Mouse (Mus musculus) frontal cortex, postnatal 36 days (tissue): ENCODE measurements around the gene Ccdc148.

ENCODE experiments used
- DNase-seq, 2 experiments: peaks; one replicate each; pipeline ENCODE4 v3.0.0; 2022; ENCODE audit warnings: low spot score in 2 of 2

The Ccdc148 gene

DNA sequence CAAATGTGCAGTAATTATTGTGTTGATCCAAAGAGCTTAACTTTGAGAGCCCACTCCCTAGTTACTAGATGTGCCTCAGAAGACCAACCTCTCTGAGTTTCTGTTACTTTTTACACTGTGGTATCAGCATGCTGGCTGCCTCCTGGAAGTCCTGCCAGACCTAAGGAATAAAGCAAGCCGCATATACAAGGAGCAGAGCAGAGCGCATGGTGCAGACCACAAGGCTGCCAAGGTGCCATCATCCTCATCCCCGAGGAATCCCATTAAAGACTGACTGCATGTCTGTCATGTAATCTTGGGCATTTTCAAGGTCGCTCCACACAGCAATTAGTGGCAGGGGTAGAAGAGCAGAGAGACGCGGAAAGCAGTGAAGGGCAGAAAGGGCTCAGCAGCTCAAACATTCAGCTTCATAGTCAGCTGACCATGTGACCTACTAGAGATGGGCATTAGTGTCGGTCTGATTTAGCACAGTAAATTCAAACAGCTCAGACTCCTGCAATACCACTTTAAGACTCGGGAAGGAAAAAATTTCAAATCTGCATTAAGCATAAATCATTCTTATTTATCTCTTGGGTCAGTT is 110.1 kb downstream of the Ccdc148 start:
- DNase-seq = no peak

GRCm38 (mm10) chr2:59049686-59050085 is 110.8 kb downstream of the Ccdc148 start:
- no peak for DNase-seq

DNA sequence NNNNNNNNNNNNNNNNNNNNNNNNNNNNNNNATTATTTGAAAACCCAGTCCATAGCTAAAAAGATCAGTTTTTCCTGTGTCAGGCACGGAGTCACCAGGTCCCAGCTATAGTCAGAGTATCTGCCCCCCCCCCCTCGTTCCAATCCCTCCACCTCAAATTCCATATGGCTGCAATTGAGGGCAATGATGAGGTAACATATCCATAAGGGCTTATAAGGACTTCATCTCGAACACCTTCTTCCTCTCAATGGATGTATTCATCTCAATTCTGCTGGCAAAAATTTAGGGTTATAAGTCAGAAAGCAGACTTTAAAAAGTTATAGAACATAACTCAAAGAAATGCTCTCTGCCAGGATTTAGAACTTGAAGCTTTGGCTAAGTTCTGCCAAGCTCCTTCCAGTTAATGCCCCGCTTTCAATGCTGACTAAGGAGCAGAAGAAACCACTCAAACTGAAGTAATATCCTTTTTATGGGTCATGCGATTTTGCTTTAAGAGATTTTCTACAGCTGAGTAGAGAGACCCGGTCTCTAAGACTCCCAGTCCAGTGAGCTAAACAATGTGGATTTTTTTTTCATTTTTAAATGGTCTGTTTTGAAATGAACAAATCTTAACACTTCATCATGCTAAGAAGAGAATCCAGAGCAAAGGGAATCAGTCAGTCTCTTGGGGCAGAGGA is 111.6 kb downstream of the Ccdc148 start:
- DNase-seq = no peak

- no peak for DNase-seq
These were observed 117.0 kb downstream of the Ccdc148 start for GRCm38 (mm10) chr2:59043313-59044032.

GRCm38 (mm10) chr2:59042616-59043015 is 117.9 kb downstream of the Ccdc148 start:
- no peak for DNase-seq

DNA sequence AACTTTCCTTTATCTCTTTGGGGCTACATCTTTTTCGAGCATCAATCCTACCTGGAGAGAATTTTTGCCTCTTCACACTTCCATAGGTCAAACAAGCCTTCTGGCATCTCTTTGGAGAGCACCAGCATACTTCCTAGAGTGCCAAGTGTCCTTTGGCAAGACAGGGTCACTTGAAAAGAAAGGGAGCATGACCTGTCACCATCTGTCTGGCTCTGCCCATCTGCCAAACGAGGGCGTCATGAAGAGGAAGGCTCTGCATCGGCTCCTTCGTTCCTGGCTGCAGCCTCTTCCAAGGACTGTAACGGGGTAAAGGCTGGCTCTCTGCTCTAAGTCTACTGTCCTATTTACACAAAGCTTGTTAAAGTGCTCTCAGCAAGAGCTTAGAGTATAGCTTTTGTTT is 124.0 kb downstream of the Ccdc148 start:
- DNase-seq = no peak

DNA sequence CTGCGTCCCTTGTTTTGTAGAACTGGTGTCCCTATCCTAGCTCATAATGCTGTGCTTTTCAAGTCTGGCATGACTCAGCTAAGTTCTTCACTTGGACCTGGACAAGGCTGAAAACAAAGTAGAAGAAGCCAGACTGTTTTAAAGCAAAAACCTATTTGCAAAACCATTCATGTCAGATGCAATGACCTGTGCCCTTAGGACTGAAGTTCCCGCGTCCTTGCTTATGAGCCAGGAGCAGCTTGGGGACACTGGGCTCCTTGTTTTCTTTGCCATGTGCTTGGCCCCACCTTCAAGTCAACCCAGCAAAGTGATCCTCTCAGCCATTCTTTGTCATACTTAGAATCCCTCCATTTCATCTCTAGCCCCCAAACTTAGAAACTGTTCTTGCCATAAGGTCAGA is 125.3 kb downstream of the Ccdc148 start:
- DNase-seq = no peak

- DNase-seq = no peak
These were observed 126.2 kb downstream of the Ccdc148 start for GRCm38 (mm10) chr2:59034281-59034680.

GRCm38 (mm10) chr2:59024558-59024957 is 135.9 kb downstream of the Ccdc148 start:
- no peak for DNase-seq

DNA sequence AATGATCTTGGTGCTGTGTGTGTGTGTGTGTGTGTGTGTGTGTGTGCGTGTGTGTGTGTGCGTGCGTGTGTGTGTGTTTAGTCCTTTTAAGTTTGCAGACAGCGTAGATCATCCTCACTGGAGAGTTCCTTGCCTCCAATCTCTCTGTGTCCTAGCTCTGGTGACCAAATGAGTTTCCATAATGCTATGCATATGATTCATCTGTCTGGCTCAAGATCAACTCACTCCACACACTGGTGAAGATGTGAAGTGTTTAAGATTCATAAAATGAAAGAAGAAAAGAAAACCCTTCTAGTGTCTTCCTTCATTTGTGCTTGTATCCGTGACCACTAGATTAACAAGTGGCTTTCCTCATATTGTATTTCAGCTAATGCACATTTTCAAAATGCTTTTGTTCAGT is 153.1 kb downstream of the Ccdc148 start:
- DNase-seq = peak in 1 of 2 experiments; percentile 6

- no peak for DNase-seq
These were observed 153.7 kb downstream of the Ccdc148 start for GRCm38 (mm10) chr2:59006567-59007340.

DNA sequence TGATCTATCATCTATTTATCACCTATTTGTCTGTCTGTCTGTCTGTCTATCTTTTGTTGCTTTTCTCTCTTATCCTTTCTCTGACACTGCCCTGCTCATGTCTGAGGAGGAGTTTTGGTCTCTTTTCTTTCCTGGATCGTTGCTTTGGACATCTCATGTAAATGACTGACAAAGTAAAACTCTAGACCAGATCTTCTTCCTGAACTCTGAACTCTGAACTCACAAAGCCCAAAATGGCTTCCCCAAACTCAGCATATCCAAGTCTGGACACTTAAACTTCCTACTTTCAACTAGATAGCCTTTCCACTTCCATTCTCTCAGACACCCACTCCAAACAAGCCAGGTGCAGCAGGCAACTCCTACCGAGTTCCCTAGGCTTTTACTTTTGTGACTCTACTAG is 163.3 kb downstream of the Ccdc148 start:
- DNase-seq = no peak

- DNase-seq = no peak
These were observed 167.9 kb downstream of the Ccdc148 start for GRCm38 (mm10) chr2:58992431-58993191.

- DNase-seq = no peak
These were observed 182.4 kb downstream of the Ccdc148 start for GRCm38 (mm10) chr2:58978095-58978494.

GRCm38 (mm10) chr2:58971507-58972275 is 188.8 kb downstream of the Ccdc148 start:
- DNase-seq = no peak

- DNase-seq = no peak
These were observed 203.6 kb downstream of the Ccdc148 start for GRCm38 (mm10) chr2:58956770-58957300.

- no peak for DNase-seq
These were observed 204.1 kb downstream of the Ccdc148 start for GRCm38 (mm10) chr2:58956351-58956750.

GRCm38 (mm10) chr2:58952101-58952500 is 208.4 kb downstream of the Ccdc148 start:
- no peak for DNase-seq

DNA sequence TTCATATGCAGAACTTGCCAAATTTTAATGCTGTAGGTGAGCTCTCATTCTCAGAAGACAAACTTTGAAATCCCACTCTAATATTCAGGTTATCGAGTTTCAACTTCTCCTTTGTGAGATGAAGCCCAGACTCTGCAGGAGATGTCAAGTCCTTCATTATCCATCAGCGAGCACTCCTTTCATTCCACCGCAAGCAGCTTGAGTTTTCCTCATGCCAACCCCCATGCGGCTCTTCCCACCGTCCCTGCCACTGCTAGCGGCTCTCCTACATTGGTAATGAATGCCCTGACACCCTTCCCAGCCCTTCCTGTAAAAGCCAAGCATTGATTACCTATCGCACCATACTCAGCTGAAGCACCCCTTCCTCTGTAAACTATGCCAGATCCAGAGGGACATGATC is 211.7 kb downstream of the Ccdc148 start:
- no peak for DNase-seq

DNA sequence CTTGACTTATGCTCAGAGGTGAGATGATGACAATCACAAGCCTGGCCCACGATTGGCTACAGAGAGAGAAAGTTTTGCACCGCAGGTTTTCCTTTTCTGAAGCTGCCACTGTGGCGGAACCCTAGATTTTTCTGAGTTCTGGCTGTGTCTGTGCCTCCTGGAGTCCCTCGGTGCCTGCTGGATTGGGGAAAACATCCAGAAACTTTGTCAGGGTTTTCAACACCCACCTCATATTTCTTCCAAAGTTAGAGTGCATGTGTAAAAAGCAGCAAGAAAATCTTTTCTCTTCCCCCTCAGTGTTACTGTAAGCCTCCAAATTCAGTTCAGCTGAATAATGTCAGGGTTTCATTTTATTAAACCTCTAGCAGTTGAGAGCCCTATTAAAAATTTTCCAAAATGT is 219.1 kb downstream of the Ccdc148 start:
- peak; percentile 12 to 31 for DNase-seq
